Mouse (Mus musculus) neural tube, embryonic 11.5 days (tissue): Measurements from ENCODE around the gene Tpgs1. TPM values are rescaled to one million over a fixed set of nuclear protein-coding genes. Genes with fewer than 3 reads are reported as not detected.

Experiments used
- ATAC-seq: fragments of 200-750 bp; cut with Nextera tagmentation; 2 replicates; pipeline ENCODE4 v1.8.0; 2017; ENCODE audit warnings: moderate number of reproducible peaks, mild to moderate bottlenecking, moderate TSS enrichment, moderate library complexity; ENCODE audit not compliant: insufficient read depth, low FRiP score, low TSS enrichment
- DNase-seq: peaks from one replicate; pipeline ENCODE4 v3.0.0-alpha.2; 2015; ENCODE audit warnings: low spot score
- H3K27ac ChIP-seq: fragments of 300-500 bp; sonication (generic); 2 replicates; pipeline ENCODE4 v1.5.1; 2014; ENCODE audit warnings: low read depth, mild to moderate bottlenecking, low read length
- H3K27me3 ChIP-seq: fragments of 300-500 bp; sonication (generic); 2 replicates; pipeline ENCODE4 v1.6.1; 2014; ENCODE audit warnings: mild to moderate bottlenecking, low read length, mixed read lengths; ENCODE audit not compliant: control insufficient read depth, insufficient read depth
- H3K36me3 ChIP-seq: fragments of 300-500 bp; sonication (generic); 2 replicates; pipeline ENCODE4 v1.6.1; 2014; ENCODE audit warnings: mild to moderate bottlenecking, low read length, moderate library complexity, mixed read lengths; ENCODE audit not compliant: control insufficient read depth, insufficient read depth
- H3K4me1 ChIP-seq: fragments of 300-500 bp; sonication (generic); 2 replicates; pipeline ENCODE4 v1.6.1; 2014; ENCODE audit warnings: low read length, mixed read lengths; ENCODE audit not compliant: control insufficient read depth, insufficient read depth
- H3K4me2 ChIP-seq: fragments of 300-500 bp; sonication (generic); 2 replicates; pipeline ENCODE4 v1.6.1; 2014; ENCODE audit warnings: low read depth, mild to moderate bottlenecking, moderate library complexity
- H3K4me3 ChIP-seq: fragments of 300-500 bp; sonication (generic); 2 replicates; pipeline ENCODE4 v1.5.1; 2014; ENCODE audit warnings: low read depth, low read length
- H3K9ac ChIP-seq: fragments of 300-500 bp; sonication (generic); 2 replicates; pipeline ENCODE4 v1.6.1; 2014; ENCODE audit warnings: mild to moderate bottlenecking, low read length
- H3K9me3 ChIP-seq: fragments of 300-500 bp; sonication (generic); 2 replicates; pipeline ENCODE4 v1.6.1; 2016; ENCODE audit warnings: low read length; ENCODE audit not compliant: control insufficient read depth
- WGBS: fragments of 180-500 bp; shearing (Covaris S2); extraction: QIAGEN DNeasy Blood & Tissue Kit; methylation state at CpG from one replicate; pipeline ENCODE4 v1.1.7; 2014; 5-methylcytosine and 5-hydroxymethylcytosine counted together
- polyA plus RNA-seq: library from polyadenylated mRNA; unstranded; fragments of >200 nt; fragmentation: Nextera tagmentation; extraction: Ambion mirVana; gene quantifications from 2 replicates; pipeline ENCODE4 v1.2.1, GENCODE M21; 2014

Gene Tpgs1
- polyA plus RNA-seq, 1 experiment from 2014 or later = 71.2 TPM

GRCm38 (mm10) chr10:79661861-79662260 lies 7.3 kb upstream of the Tpgs1 start:
- no peaks in the 10 kb centered on the region for H3K9me3 ChIP-seq

GRCm38 (mm10) chr10:79664131-79664665 lies 5.0 kb upstream of the Tpgs1 start, which contains the start of gene Madcam1:
TSS of gene Madcam1 (plus strand) at chr10:79664559.
- Histone ChIP-seq H3K4me2 (no peak within 1 kb of the TSS), H3K4me3 (no peak within 1 kb of the TSS), H3K27me3 (no peaks in the 10 kb centered on the region), H3K9me3 (no peaks in the 10 kb centered on the region), H3K36me3 (no peaks in the 10 kb centered on the region), H3K9ac (no peak within 1 kb of the TSS), H3K4me1 (no peaks in the 10 kb centered on the region), H3K27ac (no peak within 1 kb of the TSS)
- peak; percentile 10 for ATAC-seq
- DNase-seq = peak; percentile 84
- 13% methylated on average over 13 of the region's 13 CpGs for WGBS

More at GRCm38 (mm10) chr10:79661861-79662260, 7.3 kb upstream of the Tpgs1 start:
- ATAC-seq (no peak), DNase-seq (no peak)
- H3K4me3 ChIP-seq = no peak overlapping the region
- no peaks in the 10 kb centered on the region for H3K27me3 ChIP-seq
- H3K27ac ChIP-seq = no peak overlapping the region
- no peak overlapping the region for H3K9ac ChIP-seq
- H3K4me1 ChIP-seq = no peaks in the 10 kb centered on the region
- WGBS = 58% methylated on average over 3 of the region's 3 CpGs
- no peaks in the 10 kb centered on the region for H3K36me3 ChIP-seq
- no peak overlapping the region for H3K4me2 ChIP-seq

- no peaks in the 10 kb centered on the region for H3K9me3 ChIP-seq
- DNase-seq (no peak), ATAC-seq (no peak)
- WGBS = 80% methylated on average over 8 of the region's 8 CpGs
- H3K27me3 ChIP-seq = no peaks in the 10 kb centered on the region
- no peaks in the 10 kb centered on the region for H3K36me3 ChIP-seq
- H3K27ac ChIP-seq = no peak overlapping the region
- H3K4me2 ChIP-seq = no peak overlapping the region
- no peak overlapping the region for H3K9ac ChIP-seq
- H3K4me1 ChIP-seq = peaks cover under 1% of the 10 kb centered on the region; the same call in 1 of the 2 replicates
- no peak overlapping the region for H3K4me3 ChIP-seq
Measured at GRCm38 (mm10) chr10:79665051-79665450, 4.1 kb upstream of the Tpgs1 start.

GRCm38 (mm10) chr10:79666493-79666892 lies 2.7 kb upstream of the Tpgs1 start:
- no peaks in the 10 kb centered on the region for H3K27me3 ChIP-seq
- no peak overlapping the region for H3K9ac ChIP-seq
- H3K4me2 ChIP-seq = no peak overlapping the region
- DNase-seq = no peak
- no peak overlapping the region for H3K27ac ChIP-seq
- no peaks in the 10 kb centered on the region for H3K9me3 ChIP-seq
- no peak for ATAC-seq
- H3K4me1 ChIP-seq = peaks cover 12% of the 10 kb centered on the region
- no peak overlapping the region for H3K4me3 ChIP-seq
- WGBS = 66% methylated on average over 9 of the region's 9 CpGs
- no peaks in the 10 kb centered on the region for H3K36me3 ChIP-seq

- H3K36me3 ChIP-seq = no peaks in the 10 kb centered on the region
- H3K4me3 ChIP-seq = no peak overlapping the region; the same call in 1 of the 2 replicates
- DNase-seq (no peak), ATAC-seq (no peak)
- peaks cover 16% of the 10 kb centered on the region for H3K4me1 ChIP-seq
- H3K9ac ChIP-seq = no peak overlapping the region
- H3K27ac ChIP-seq = no peak overlapping the region
- WGBS = 76% methylated on average over 5 of the region's 5 CpGs
- no peaks in the 10 kb centered on the region for H3K9me3 ChIP-seq
- no peak overlapping the region for H3K4me2 ChIP-seq
- H3K27me3 ChIP-seq = no peaks in the 10 kb centered on the region
Measured at GRCm38 (mm10) chr10:79668076-79668475, 1.1 kb upstream of the Tpgs1 start.

- peak; percentile 67 for ATAC-seq
- no peaks in the 10 kb centered on the region for H3K27me3 ChIP-seq
- under 1% methylated on average over 47 of the region's 47 CpGs for WGBS
- H3K4me1 ChIP-seq = peaks cover 16% of the 10 kb centered on the region
- H3K36me3 ChIP-seq = no peaks in the 10 kb centered on the region
- H3K9ac ChIP-seq = peak overlapping the region; percentile 89
- H3K9me3 ChIP-seq = no peaks in the 10 kb centered on the region
- peak overlapping the region; percentile 75 for H3K4me3 ChIP-seq
- DNase-seq = peak; percentile 89
- H3K4me2 ChIP-seq = peak overlapping the region; percentile 66
- H3K27ac ChIP-seq = peak overlapping the region; percentile 89
Measured at GRCm38 (mm10) chr10:79669576-79670057, 448 bp downstream of the Tpgs1 start.

- Histone ChIP-seq H3K36me3 (no peaks in the 10 kb centered on the region), H3K4me1 (peaks cover 16% of the 10 kb centered on the region), H3K27ac (0 out of 2 replicates have a peak overlapping the region, but pooled peaks have one; percentile 89), H3K9me3 (no peaks in the 10 kb centered on the region), H3K27me3 (no peaks in the 10 kb centered on the region), H3K4me3 (peak overlapping the region; percentile 75), H3K9ac (peak overlapping the region; percentile 89), H3K4me2 (peak overlapping the region; percentile 66)
- ATAC-seq (peak; percentile 8; the same call in 1 of the 2 replicates), DNase-seq (no peak)
- WGBS = 28% methylated on average over 15 of the region's 15 CpGs
Measured at GRCm38 (mm10) chr10:79670071-79670888, 1.1 kb downstream of the Tpgs1 start.

GRCm38 (mm10) chr10:79671396-79672087 lies 2.4 kb downstream of the Tpgs1 start:
- DNase-seq (no peak), ATAC-seq (no peak)
- Histone ChIP-seq H3K9ac (no peak overlapping the region; the same call in 1 of the 2 replicates), H3K27ac (no peak overlapping the region), H3K27me3 (no peaks in the 10 kb centered on the region), H3K4me1 (peaks cover 16% of the 10 kb centered on the region), H3K4me3 (no peak overlapping the region), H3K9me3 (no peaks in the 10 kb centered on the region), H3K4me2 (0 out of 2 replicates have a peak overlapping the region, but pooled peaks have one; percentile 66), H3K36me3 (peaks cover 3% of the 10 kb centered on the region; the same call in 1 of the 2 replicates)
- 39% methylated on average over 6 of the region's 6 CpGs for WGBS
